9 mouse cellular contexts compared by ENCODE assay signal in genomic region chr9:35111446-35111845, GRCm38 (mm10). TPM values are rescaled to one million over a fixed set of nuclear protein-coding genes. Genes with fewer than 3 reads are reported as not detected.
A peak's percentile ranks its signal among the peaks of the same experiment; 100 is the strongest.
DNase-seq lines count a peak whose midpoint lies in the region; ATAC-seq and TF ChIP-seq lines count a peak whose summit lies in the region.
"Had no signal": no experiment of that assay in that cellular context is flagged by ENCODE, and none has a peak within 500 bp of the region (broad histone marks: within the 10 kb centered on the region; RNA-seq: fewer than 3 reads in every experiment).

No protein-coding gene starts in this region.

- H3K27me3 ChIP-seq in erythroblast, embryonic 14.5 days (ENCODE audit: control insufficient read depth) = no peaks in the 10 kb centered on the region
- H3K27me3 ChIP-seq in lung, embryonic 14.5 days (ENCODE audit: insufficient read depth, low read length) = no peaks in the 10 kb centered on the region
- no peaks in the 10 kb centered on the region for H3K27me3 ChIP-seq in intestine, embryonic 14.5 days (replicated peaks; ENCODE audit: control insufficient read depth, insufficient read depth, low read length)
- H3K27me3 ChIP-seq in neural tube, embryonic 13.5 days = no peaks in the 10 kb centered on the region

- H3K9ac ChIP-seq in lung, embryonic 14.5 days = no peak overlapping the region
- H3K9ac ChIP-seq in intestine, embryonic 14.5 days (ENCODE audit: low read length) = no peak overlapping the region
- no peak overlapping the region for H3K9ac ChIP-seq in neural tube, embryonic 13.5 days

- no peak overlapping the region for H3K27ac ChIP-seq in lung, embryonic 14.5 days (ENCODE audit: low read depth)
- H3K27ac ChIP-seq in intestine, embryonic 14.5 days (ENCODE audit: low read depth) = no peak overlapping the region
- no peak overlapping the region for H3K27ac ChIP-seq in neural tube, embryonic 13.5 days (replicated peaks)

- 82% methylated on average over 7 of the region's 7 CpGs for whole genome bisulfite sequencing in lung, embryonic 14.5 days
- 78% methylated on average over 7 of the region's 7 CpGs for WGBS in intestine, embryonic 14.5 days
- 76% methylated on average over 7 of the region's 7 CpGs for WGBS in neural tube, embryonic 13.5 days

- peak overlapping the region; percentile 31; the same call in 1 of the 2 replicates for H3K4me2 ChIP-seq in lung, embryonic 14.5 days
- 0 out of 2 replicates have a peak overlapping the region, but pooled peaks have one; percentile 18 for H3K4me2 ChIP-seq in intestine, embryonic 14.5 days (ENCODE audit: low read length)
- peak overlapping the region; percentile 36 for H3K4me2 ChIP-seq in neural tube, embryonic 13.5 days

- no peak for ATAC-seq in erythroblast, adult 5-6 weeks (replicated peaks; ENCODE audit: low FRiP score, poor library complexity, severe bottlenecking)
- no peak for ATAC-seq in lung, embryonic 14.5 days (ENCODE audit: insufficient read depth)
- ATAC-seq in intestine, embryonic 14.5 days (replicated peaks; ENCODE audit: low FRiP score, low TSS enrichment, low read depth) = no peak
- no peak for ATAC-seq in neural tube, embryonic 13.5 days (ENCODE audit: low read depth)

- peaks cover 86% of the 10 kb centered on the region for H3K36me3 ChIP-seq in erythroblast, embryonic 14.5 days (ENCODE audit: control insufficient read depth)
- H3K36me3 ChIP-seq in lung, embryonic 14.5 days (ENCODE audit: insufficient read depth) = 0 out of 2 replicates have a peak, but pooled peaks cover 3% of the 10 kb centered on the region
- H3K36me3 ChIP-seq in intestine, embryonic 14.5 days (ENCODE audit: control insufficient read depth, insufficient read depth, low read length) = no peaks in the 10 kb centered on the region
- H3K36me3 ChIP-seq in neural tube, embryonic 13.5 days = no peaks in the 10 kb centered on the region

- TF ChIP-seq CTCF in lung, embryonic 14.5 days (IDR thresholded peaks at IDR 0.05; ENCODE audit: low read depth) = no peak

- H3K4me3 ChIP-seq in erythroblast, embryonic 14.5 days (replicated peaks) = peak overlapping the region; percentile 1
- H3K4me3 ChIP-seq in lung, embryonic 14.5 days (ENCODE audit: low read depth, low read length) = no peak overlapping the region
- H3K4me3 ChIP-seq in intestine, embryonic 14.5 days (ENCODE audit: low read depth, low read length) = no peak overlapping the region
- H3K4me3 ChIP-seq in neural tube, embryonic 13.5 days = no peak overlapping the region

- DNase-seq in lung, embryonic 14.5 days = no peak
- no peak for DNase-seq in lung, postnatal 25 days (ENCODE audit: low spot score)
- DNase-seq in intestine, embryonic 14.5 days (ENCODE audit: low spot score) = no peak
- DNase-seq in layer of hippocampus, postnatal 14 days (ENCODE audit: low spot score in 2 of 2) = no peak
- no peak for DNase-seq in kidney, postnatal 36 days
- DNase-seq: kidney, adult 8-10 months had no signal

- no peaks in the 10 kb centered on the region for H3K9me3 ChIP-seq in erythroblast, embryonic 14.5 days (ENCODE audit: control insufficient read depth, low read length)
- no peaks in the 10 kb centered on the region for H3K9me3 ChIP-seq in lung, embryonic 14.5 days (ENCODE audit: low read depth, low read length)
- no peaks in the 10 kb centered on the region for H3K9me3 ChIP-seq in intestine, embryonic 14.5 days (ENCODE audit: control insufficient read depth, low read length)
- H3K9me3 ChIP-seq in neural tube, embryonic 13.5 days = no peaks in the 10 kb centered on the region

- peaks cover 94% of the 10 kb centered on the region for H3K4me1 ChIP-seq in erythroblast, embryonic 14.5 days (ENCODE audit: control insufficient read depth)
- peaks cover 41% of the 10 kb centered on the region for H3K4me1 ChIP-seq in lung, embryonic 14.5 days (ENCODE audit: insufficient read depth)
- H3K4me1 ChIP-seq in intestine, embryonic 14.5 days (replicated peaks; ENCODE audit: control insufficient read depth, insufficient read depth, low read length) = peaks cover 12% of the 10 kb centered on the region
- peaks cover 33% of the 10 kb centered on the region for H3K4me1 ChIP-seq in neural tube, embryonic 13.5 days (replicated peaks)

RNA-seq across cellular contexts. Expression of gene St3gal4, which starts 7.6 kb away (rescaled TPM):
- 2.7 and 3.7 TPM in 2 replicates for polyA plus RNA-seq in erythroblast, embryonic 14.5 days (2012)
- total RNA-seq in erythroblast, adult 5-6 weeks (2015; ENCODE audit: low replicate concordance) = 8.6 and 18.6 TPM in 2 replicates
- total RNA-seq in erythroblast, adult 5-6 weeks (2017; ENCODE audit: low replicate concordance) = 10.1 and 33.9 TPM in 2 replicates
- polyA plus RNA-seq in lung, embryonic 14.5 days (2014; fragmentation: Nextera tagmentation; extraction: Ambion mirVana) = 30.5 and 33.4 TPM in 2 replicates
- polyA plus RNA-seq in intestine, embryonic 14.5 days (2014; fragmentation: Nextera tagmentation; extraction: Ambion mirVana) = 28.9 and 34.1 TPM in 2 replicates
- polyA plus RNA-seq in neural tube, embryonic 13.5 days (2015; fragmentation: Nextera tagmentation; extraction: Ambion mirVana) = 7.6 and 11.5 TPM in 2 replicates
- 10 to 100 TPM; 26.5 to 28.6 TPM for total RNA-seq in layer of hippocampus, postnatal 14 days (2021)
